Mouse (Mus musculus) heart, postnatal 0 days (tissue): ENCODE results near the gene 4930505A04Rik.

ENCODE experiments used
- CTCF ChIP-seq: IDR thresholded peaks from 2 replicates; pipeline ENCODE4 v1.5.1; 2016; ENCODE audit warnings: antibody characterized with exemption, control low read depth, low read depth
- EP300 ChIP-seq: IDR thresholded peaks from 2 replicates; pipeline ENCODE4 v1.6.1; 2016; ENCODE audit warnings: antibody characterized with exemption, low read depth

- TF ChIP-seq EP300 (no peak), CTCF (no peak)
Measured at GRCm38 (mm10) chr11:30483286-30483685, 11.7 kb upstream of the 4930505A04Rik start.
